Mouse (Mus musculus) embryonic fibroblast, embryonic 13.5 days (primary cell): Measurements from ENCODE around the gene Ears2.

Experiments
- CTCF ChIP-seq: IDR thresholded peaks from 2 replicates; pipeline ENCODE4 v1.5.1; 2011; ENCODE audit warnings: mild to moderate bottlenecking, control low read depth, low read length, moderate library complexity, borderline replicate concordance; ENCODE audit not compliant: insufficient read depth
- POLR2A ChIP-seq: IDR thresholded peaks from 2 replicates; pipeline ENCODE4 v1.6.1; 2011; ENCODE audit warnings: low read depth, mild to moderate bottlenecking, control low read depth, low read length, moderate library complexity

- no peak for TF ChIP-seq CTCF
- peak; percentile 49 for TF ChIP-seq POLR2A
Observed at GRCm38 (mm10) chr7:122066102-122066944, 740 bp downstream of the Ears2 start.
